Mouse (Mus musculus) brain, embryonic 14.5 days (tissue): Measurements from ENCODE around the gene Rrp15.

ENCODE experiments used
- CTCF ChIP-seq: fragments of 200-500 bp; IDR thresholded peaks from 2 replicates; pipeline ENCODE4 v1.5.1; 2012; ENCODE audit warnings: inconsistent platforms, mild to moderate bottlenecking, moderate library complexity, borderline replicate concordance; ENCODE audit not compliant: insufficient read depth, insufficient read length; ENCODE audit errors: extremely low read depth
- POLR2A ChIP-seq: fragments of 200-500 bp; IDR thresholded peaks from 2 replicates; pipeline ENCODE4 v1.6.1; 2012; ENCODE audit warnings: mild to moderate bottlenecking, inconsistent platforms, borderline replicate concordance; ENCODE audit not compliant: poor library complexity, insufficient read depth, insufficient read length, severe bottlenecking; ENCODE audit errors: extremely low read depth

DNA sequence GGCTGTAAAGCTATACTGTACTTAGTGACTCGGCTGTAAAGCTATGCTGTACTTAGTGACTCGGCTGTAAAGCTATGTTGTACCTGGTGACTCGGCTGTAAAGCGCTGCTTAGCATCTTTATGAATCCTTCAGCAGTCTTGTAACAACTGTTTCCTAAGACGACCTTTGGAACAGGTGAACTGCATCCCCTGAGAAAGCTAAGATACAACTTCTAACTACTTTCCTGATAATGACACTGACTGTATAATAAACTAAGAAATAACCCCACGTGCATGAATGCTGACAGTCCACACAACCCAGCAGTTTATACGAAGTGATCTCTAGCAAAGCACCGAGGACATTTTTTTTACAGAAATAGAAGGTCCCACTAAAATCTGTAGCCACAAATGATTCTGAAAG lies 16.1 kb downstream of the Rrp15 start:
- no peak for TF ChIP-seq POLR2A
- TF ChIP-seq CTCF = no peak
